Mouse (Mus musculus) spleen, adult 2 months (tissue): ENCODE data around the gene Pdpr.

ENCODE experiments used
- CTCF ChIP-seq: fragments of 200-500 bp; IDR thresholded peaks from 2 replicates; pipeline ENCODE4 v1.5.1; 2011; ENCODE audit warnings: mild to moderate bottlenecking, inconsistent platforms; ENCODE audit not compliant: insufficient read depth, insufficient read length, insufficient replicate concordance; ENCODE audit errors: extremely low read depth
- POLR2A ChIP-seq: fragments of 200-500 bp; IDR thresholded peaks from 2 replicates; pipeline ENCODE4 v1.6.1; 2011; ENCODE audit warnings: low read depth, low read length, inconsistent platforms

DNA sequence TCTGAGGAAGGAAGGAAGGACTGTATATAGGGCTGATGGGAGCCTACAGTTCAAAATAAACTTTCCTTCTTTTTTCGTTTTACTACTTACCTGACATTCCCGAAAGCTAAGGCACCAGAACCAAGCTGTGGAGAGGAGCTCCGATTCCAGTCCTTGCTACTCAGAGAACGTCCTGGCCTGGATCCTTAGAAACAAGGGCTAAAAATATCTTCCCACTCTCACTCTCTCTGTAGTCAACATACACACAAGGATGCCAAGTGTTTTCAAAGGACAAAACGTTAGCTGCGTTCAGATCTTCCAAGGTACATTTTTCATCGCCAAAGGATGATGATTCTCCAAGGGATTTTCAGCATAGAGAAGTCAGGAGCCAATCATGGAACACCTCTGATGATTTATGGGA lies 2.7 kb upstream of the Pdpr start:
- TF ChIP-seq POLR2A (no peak), CTCF (no peak)
